ENCODE assay signal across 9 mouse cellular contexts in the genomic region with DNA sequence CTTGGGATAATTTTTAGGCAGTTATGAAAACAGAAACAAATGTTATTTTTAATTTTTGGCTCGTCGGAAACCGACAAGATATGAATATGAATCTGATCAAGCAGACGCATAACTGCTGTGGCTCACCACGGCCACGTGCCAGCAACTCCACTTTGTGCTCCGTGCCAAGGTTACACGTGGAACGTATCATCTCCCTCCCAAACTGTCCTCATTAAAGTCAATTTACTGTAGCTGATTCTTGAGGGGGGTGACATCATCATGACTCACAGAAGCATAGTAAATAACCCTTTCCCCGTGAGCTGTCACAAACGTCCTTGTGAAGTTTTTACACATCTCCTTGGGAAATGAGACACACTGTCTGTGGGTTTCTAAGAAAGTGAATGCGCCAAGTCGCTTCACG.
DNase-seq lines count a peak whose midpoint lies in the region; ATAC-seq and TF ChIP-seq lines count a peak whose summit lies in the region.
"Had no signal": no experiment of that assay in that cellular context is flagged by ENCODE, and none has a peak within 500 bp of the region (broad histone marks: within the 10 kb centered on the region; RNA-seq: fewer than 3 reads in every experiment).

No protein-coding gene starts in this region.

- H3K4me2 ChIP-seq in kidney, postnatal 0 days (ENCODE audit: low read length), result no peak overlapping the region
- peak overlapping the region; percentile 68 for H3K4me2 ChIP-seq in CH12.LX (ENCODE audit: insufficient read depth, low read depth, poor library complexity, severe bottlenecking)
- H3K4me2 ChIP-seq: limb, embryonic 15.5 days had no signal

- H3K4me3 ChIP-seq in kidney, postnatal 0 days (replicated peaks; ENCODE audit: low read depth, low read length), result no peak overlapping the region
- H3K4me3 ChIP-seq in CH12.LX (replicated peaks in 1 of 3; ENCODE audit: low read depth in 2 of 3, low read length in 2 of 3, poor library complexity in 1 of 3), result no peak overlapping the region
- H3K4me3 ChIP-seq in midbrain, embryonic 10.5 days, result no peak overlapping the region
- H3K4me3 ChIP-seq: limb, embryonic 15.5 days had no signal

- no peak for TF ChIP-seq RAD21 in CH12.LX (IDR thresholded peaks at IDR 0.05; ENCODE audit: low read depth, low read length)

- peak; percentile 46 for TF ChIP-seq EP300 in CH12.LX (IDR thresholded peaks at IDR 0.05; ENCODE audit: low read length)

- dilution Hi-C loops in CH12.LX (cut with MboI; ENCODE audit: extremely low pct_ligation_motif_present, extremely low pct_unique_long_range_greater_than_20kb, low sequenced_read_pairs), result no loop called here

- in situ Hi-C loops in CH12.LX (cut with MboI; ENCODE audit: low pct_ligation_motif_present, low pct_unique_long_range_greater_than_20kb, low sequenced_read_pairs), result loop anchor here (10.0 kb wide), 1 partner anchor 98 kb away; the partner anchor contains the start of gene Atxn1

- H3K36me3 ChIP-seq in kidney, postnatal 0 days (ENCODE audit: insufficient read depth, low read length), result no peaks in the 10 kb centered on the region
- peaks cover 0 to 49% of the 10 kb centered on the region in 2 experiments for H3K36me3 ChIP-seq in CH12.LX (replicated peaks in 1 of 2; ENCODE audit: control insufficient read depth in 1 of 2, insufficient read depth in 1 of 2, low read length in 1 of 2)
- H3K36me3 ChIP-seq in midbrain, embryonic 10.5 days, result no peaks in the 10 kb centered on the region
- H3K36me3 ChIP-seq: limb, embryonic 15.5 days had no signal

- no peaks in the 10 kb centered on the region for H3K9me3 ChIP-seq in kidney, postnatal 0 days (replicated peaks; ENCODE audit: low read length)
- no peaks in the 10 kb centered on the region for H3K9me3 ChIP-seq in CH12.LX (replicated peaks; ENCODE audit: low read length)
- H3K9me3 ChIP-seq in midbrain, embryonic 10.5 days (replicated peaks), result no peaks in the 10 kb centered on the region
- H3K9me3 ChIP-seq: limb, embryonic 15.5 days had no signal

- WGBS in kidney, postnatal 0 days, result 54% methylated on average over 14 of the region's 14 CpGs
- 92% methylated on average over 14 of the region's 14 CpGs for WGBS in midbrain, embryonic 10.5 days

- H3K4me1 ChIP-seq in kidney, postnatal 0 days (replicated peaks; ENCODE audit: insufficient read depth, low read length), result no peaks in the 10 kb centered on the region
- H3K4me1 ChIP-seq in CH12.LX (ENCODE audit: control insufficient read depth in 1 of 2, insufficient read depth in 2 of 2), result peaks cover 29 to 90% of the 10 kb centered on the region in 2 experiments
- H3K4me1 ChIP-seq in midbrain, embryonic 10.5 days, result no peaks in the 10 kb centered on the region

- no peak overlapping the region for H3K9ac ChIP-seq in kidney, postnatal 0 days (ENCODE audit: low read depth, low read length)
- peak overlapping the region; percentile 51 for H3K9ac ChIP-seq in CH12.LX (ENCODE audit: insufficient read depth, low read depth)
- H3K9ac ChIP-seq: limb, embryonic 15.5 days had no signal

- TF ChIP-seq POLR2A in CH12.LX (IDR thresholded peaks at IDR 0.05; ENCODE audit: low read depth, low read length), result no peak

- peaks cover 65% of the 10 kb centered on the region for H3K79me2 ChIP-seq in CH12.LX (replicated peaks; ENCODE audit: control insufficient read depth, extremely low read depth, insufficient read depth, poor library complexity, severe bottlenecking)

- peak; percentile 35 for DNase-seq in kidney, postnatal 0 days (ENCODE audit: low spot score)
- DNase-seq in kidney, adult 9 months, result no peak
- DNase-seq in CH12.LX (ENCODE audit: extremely low read depth), result no peak
- DNase-seq in adrenal gland, adult (ENCODE audit: inconsistent age in 2 of 2, low spot score in 1 of 2), result peak; percentile 90 to 95
- DNase-seq in lung, postnatal 4 days, result peak; percentile 23 to 68
- DNase-seq in midbrain, embryonic 10.5 days (ENCODE audit: low spot score), result no peak
- DNase-seq in embryo, embryonic 9.5 days (ENCODE audit: extremely low spot score), result no peak
- DNase-seq: kidney, postnatal 25 days had no signal

- no peak for TF ChIP-seq CTCF in kidney, postnatal 0 days (IDR thresholded peaks at IDR 0.05; ENCODE audit: low read depth)
- no peak for TF ChIP-seq CTCF in CH12.LX (conservative IDR thresholded peaks at IDR 0.05 in 1 of 2, IDR thresholded peaks at IDR 0.05 in 1 of 2; ENCODE audit: low read depth in 2 of 2, low read length in 2 of 2)

- 0 out of 2 replicates have a peak overlapping the region, but pooled peaks have one; percentile 13 for H3K27ac ChIP-seq in kidney, postnatal 0 days
- H3K27ac ChIP-seq in CH12.LX (ENCODE audit: insufficient read depth, low read depth), result peak overlapping the region; percentile 78
- H3K27ac ChIP-seq in midbrain, embryonic 10.5 days (replicated peaks), result no peak overlapping the region
- H3K27ac ChIP-seq: limb, embryonic 15.5 days had no signal

- no peak for ATAC-seq in kidney, postnatal 0 days (replicated peaks; ENCODE audit: low FRiP score, low read depth)

- H3K27me3 ChIP-seq in kidney, postnatal 0 days (ENCODE audit: insufficient read depth, low read length), result no peaks in the 10 kb centered on the region
- H3K27me3 ChIP-seq in CH12.LX (replicated peaks), result no peaks in the 10 kb centered on the region
- H3K27me3 ChIP-seq in midbrain, embryonic 10.5 days (ENCODE audit: low read depth, poor library complexity, severe bottlenecking), result peaks cover 64% of the 10 kb centered on the region
- H3K27me3 ChIP-seq: limb, embryonic 15.5 days had no signal

TF ChIP-seq in CH12.LX, 34 proteins besides CTCF, POLR2A, EP300 and RAD21:
- TF ChIP-seq MYC (IDR thresholded peaks at IDR 0.05; ENCODE audit: low read depth, low read length) (peak; percentile 94), MXI1 (IDR thresholded peaks at IDR 0.05; ENCODE audit: low read depth, low read length) (peak; percentile 83; the same call in 1 of the 2 replicates), NELFE (IDR thresholded peaks at IDR 0.05; ENCODE audit: low read depth, low read length) (no peak), GABPA (IDR thresholded peaks at IDR 0.05; ENCODE audit: insufficient replicate concordance, low read depth, low read length) (no peak), MAX (IDR thresholded peaks at IDR 0.05; ENCODE audit: low read length) (peak; percentile 95), MAFK (IDR thresholded peaks at IDR 0.05; ENCODE audit: insufficient replicate concordance, low read length) (no peak), BHLHE40 (IDR thresholded peaks at IDR 0.05; ENCODE audit: low read depth, low read length) (peak; percentile 89), USF1 (IDR thresholded peaks at IDR 0.05; ENCODE audit: low read depth, low read length) (no peak), HCFC1 (IDR thresholded peaks at IDR 0.05; ENCODE audit: low read depth, low read length) (no peak), MEF2A (IDR thresholded peaks at IDR 0.05; ENCODE audit: borderline replicate concordance, low read depth, low read length) (no peak), TBP (conservative IDR thresholded peaks at IDR 0.05; ENCODE audit: low read depth, low read length) (no peak), UBTF (IDR thresholded peaks at IDR 0.05; ENCODE audit: low read depth, low read length) (no peak), ZC3H11A (IDR thresholded peaks at IDR 0.05; ENCODE audit: low read depth, low read length) (no peak), ZKSCAN1 (IDR thresholded peaks at IDR 0.05; ENCODE audit: borderline replicate concordance, low read depth, low read length) (no peak), E2F4 (IDR thresholded peaks at IDR 0.05; ENCODE audit: insufficient replicate concordance, low read depth, low read length) (no peak), ZMIZ1 (IDR thresholded peaks at IDR 0.05; ENCODE audit: low read depth, low read length) (no peak), MAZ (IDR thresholded peaks at IDR 0.05; ENCODE audit: low read depth, low read length) (no peak), ETS1 (conservative IDR thresholded peaks at IDR 0.05; ENCODE audit: low read depth, low read length) (peak; percentile 33; the same call in 1 of the 2 replicates), POLR2AphosphoS2 (IDR thresholded peaks at IDR 0.05; ENCODE audit: low read depth, low read length) (no peak), SMC3 (IDR thresholded peaks at IDR 0.05; ENCODE audit: low read depth, low read length) (no peak; the same call in 1 of the 2 replicates), CHD1 (IDR thresholded peaks at IDR 0.05; ENCODE audit: low read depth, low read length) (no peak), KAT2A (IDR thresholded peaks at IDR 0.05; ENCODE audit: insufficient replicate concordance, low read length) (no peak), ELF1 (IDR thresholded peaks at IDR 0.05; ENCODE audit: low read depth, low read length) (no peak), IRF4 (IDR thresholded peaks at IDR 0.05; ENCODE audit: low read depth, low read length) (peak; percentile 54), SIN3A (IDR thresholded peaks at IDR 0.05; ENCODE audit: low read length) (no peak), USF2 (conservative IDR thresholded peaks at IDR 0.05; ENCODE audit: low read depth, low read length) (no peak), JUN (IDR thresholded peaks at IDR 0.05; ENCODE audit: insufficient read depth, low read depth, low read length) (peak; percentile 62), TCF12 (IDR thresholded peaks at IDR 0.05; ENCODE audit: low read depth, low read length) (0 out of 2 replicates have a peak, but pooled peaks have one; percentile 16), CHD2 (IDR thresholded peaks at IDR 0.05; ENCODE audit: low read length) (no peak), PAX5 (IDR thresholded peaks at IDR 0.05; ENCODE audit: low read length) (no peak), RCOR1 (conservative IDR thresholded peaks at IDR 0.05; ENCODE audit: low read depth, low read length) (0 out of 2 replicates have a peak, but pooled peaks have one; percentile 21), JUND (conservative IDR thresholded peaks at IDR 0.05; ENCODE audit: low read depth, low read length) (peak; percentile 71), NRF1 (IDR thresholded peaks at IDR 0.05; ENCODE audit: low read depth, low read length) (no peak), ZNF384 (IDR thresholded peaks at IDR 0.05; ENCODE audit: low read depth, low read length) (no peak)

Comparison
In these comparisons a context has a peak if more than half of its experiments do, and no peak if none do; other contexts are left out.
1. DNase-seq: peak in kidney, postnatal 0 days (single experiment), adrenal gland, adult (2 of 2) and lung, postnatal 4 days (2 of 2); none in kidney, adult 9 months (single experiment), CH12.LX (single experiment), midbrain, embryonic 10.5 days (single experiment) and embryo, embryonic 9.5 days (single experiment).